Mouse (Mus musculus) adrenal gland, postnatal 10 days (tissue): ENCODE measurements around the gene Ankrd34b. TPM values are rescaled to one million over a fixed set of nuclear protein-coding genes. Genes with fewer than 3 reads are reported as not detected.

Experiments
- DNase-seq: peaks from one replicate; pipeline ENCODE4 v3.0.0; 2021; ENCODE audit warnings: mixed read lengths
- long read RNA-seq, 2 experiments: library from polyadenylated mRNA; stranded (forward); transcript quantifications; one replicate each; pipeline ENCODE4 v2.0.0; 2021
- total RNA-seq, 2 experiments: library from RNA; stranded (reverse); gene quantifications; 2 replicates each; pipeline ENCODE4 v1.2.3; 2021

The Ankrd34b gene
- under 1 TPM; 0.39 to 0.42 TPM for total RNA-seq
- long read RNA-seq, experiment 1 = 0 reads
- long read RNA-seq, experiment 2 = 0 reads

DNA sequence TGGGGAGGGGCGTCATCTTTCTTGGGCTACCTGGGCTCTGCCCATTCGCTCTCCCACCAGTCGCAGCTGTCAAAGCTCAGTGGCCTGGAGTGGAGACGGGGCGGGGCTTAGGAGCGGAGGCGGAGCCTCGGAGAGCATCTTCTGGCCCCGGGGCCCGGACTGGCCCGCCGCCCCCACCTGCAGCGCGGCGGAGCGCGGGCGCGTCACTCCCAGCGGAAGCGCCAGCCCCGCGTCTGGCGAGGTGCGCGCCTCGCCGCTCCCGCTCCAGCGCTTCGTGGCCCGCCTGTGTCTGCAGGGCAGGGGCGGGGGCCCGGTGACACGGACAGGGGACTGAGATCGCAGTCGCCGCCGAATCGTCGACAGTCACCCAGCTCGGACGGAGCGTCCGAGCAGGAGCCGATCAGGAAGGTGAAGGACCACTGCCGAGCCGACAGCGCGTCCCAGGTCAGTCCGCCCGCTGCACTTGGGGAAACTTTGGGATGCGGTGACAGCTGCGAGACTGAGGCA is at the start of gene Ankrd34b:
Gene Ankrd34b, plus strand, starts transcription at position 139 of the 507 bp plus-strand sequence.
- peak; percentile 52 for DNase-seq

DNA sequence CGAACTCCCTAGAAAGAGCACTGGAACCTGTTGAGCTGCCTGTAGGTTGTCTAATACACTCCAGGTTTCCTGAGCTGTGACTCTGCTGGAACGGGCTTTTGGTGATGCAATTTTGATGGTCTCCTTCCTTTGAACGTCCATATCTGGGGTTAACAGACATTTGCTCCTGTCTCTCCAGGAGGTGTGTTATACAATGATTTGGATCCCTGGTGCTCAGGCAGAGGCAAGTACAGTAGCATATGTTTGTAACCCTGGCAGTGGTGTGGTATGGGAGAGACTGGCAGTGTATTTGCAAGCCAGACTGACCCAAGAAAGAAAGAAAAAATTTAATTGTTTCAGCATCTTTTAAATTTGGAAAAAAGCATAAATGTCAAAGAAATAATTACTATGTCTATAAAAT is 38.3 kb upstream of the Ankrd34b start:
- no peak for DNase-seq

DNA sequence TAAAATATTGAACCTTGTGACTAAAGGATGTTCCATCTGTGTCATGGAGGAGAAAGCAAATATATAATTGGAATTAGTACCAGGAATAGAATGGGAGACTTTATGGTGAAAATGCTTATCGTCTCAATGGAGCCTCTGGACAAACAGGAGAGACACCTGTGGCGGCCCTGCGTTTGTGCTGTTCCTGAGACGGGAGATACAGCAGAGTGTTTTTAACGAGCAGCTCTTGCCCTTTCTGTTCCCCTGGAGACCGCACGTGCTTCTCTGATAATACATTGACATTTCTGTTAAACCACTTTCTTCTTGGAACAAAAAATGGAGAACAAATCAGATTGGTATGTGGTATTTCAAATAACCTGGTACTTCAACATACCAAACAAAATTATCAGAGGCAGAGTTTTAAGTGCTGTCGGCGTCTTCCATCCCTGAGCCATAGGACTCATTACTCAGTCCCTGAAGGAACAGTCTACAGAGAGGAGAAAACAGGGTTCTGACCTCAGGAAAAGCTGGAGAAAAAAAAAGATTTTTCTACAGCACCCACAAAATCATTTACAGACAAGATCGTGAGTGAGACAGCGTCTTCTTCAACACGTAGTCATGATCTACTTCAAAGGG is 32.5 kb upstream of the Ankrd34b start:
- no peak for DNase-seq

DNA sequence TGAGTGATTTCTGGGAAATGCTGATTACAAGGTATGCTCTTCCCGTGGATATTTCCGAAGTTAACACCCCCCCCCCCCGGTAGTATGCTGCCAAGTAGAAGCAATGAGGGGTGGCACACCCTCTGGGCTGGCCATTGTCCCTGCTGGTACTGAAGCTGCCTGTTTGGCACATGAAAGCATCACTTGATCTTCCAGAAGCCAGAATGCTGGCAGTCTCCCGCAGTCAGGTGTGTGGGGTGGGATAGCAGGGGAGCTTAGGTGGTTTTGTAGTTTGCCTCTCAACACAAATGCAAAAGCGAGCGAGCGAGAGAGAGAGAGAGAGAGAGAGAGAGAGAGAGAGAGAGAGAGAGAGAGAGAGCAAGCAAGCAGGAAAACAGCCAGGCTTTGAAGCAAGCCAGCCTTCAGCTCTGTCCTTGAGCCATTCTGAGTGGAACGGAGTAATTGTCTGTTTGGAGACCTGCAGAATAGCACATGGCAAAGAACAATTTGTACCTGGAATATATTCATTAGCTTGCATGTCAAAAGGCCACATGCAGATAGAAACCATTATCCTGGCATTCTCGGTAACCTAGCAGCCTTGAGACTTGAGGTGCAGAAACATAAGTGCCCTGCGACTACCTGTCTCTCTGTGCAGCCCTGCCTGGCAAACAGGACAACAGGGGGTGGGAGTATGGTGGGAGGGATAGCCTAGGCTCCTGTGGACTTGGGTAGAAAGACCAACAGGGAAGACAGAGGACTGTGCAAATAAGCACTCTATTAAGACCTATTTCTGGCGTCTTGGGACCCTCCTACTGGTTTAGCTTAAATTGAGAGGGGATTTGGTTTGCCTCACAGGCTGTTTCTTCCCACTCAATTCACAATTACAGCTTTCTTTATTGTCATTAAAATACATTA is 27.0 kb upstream of the Ankrd34b start:
- peak; percentile 18 for DNase-seq

DNA sequence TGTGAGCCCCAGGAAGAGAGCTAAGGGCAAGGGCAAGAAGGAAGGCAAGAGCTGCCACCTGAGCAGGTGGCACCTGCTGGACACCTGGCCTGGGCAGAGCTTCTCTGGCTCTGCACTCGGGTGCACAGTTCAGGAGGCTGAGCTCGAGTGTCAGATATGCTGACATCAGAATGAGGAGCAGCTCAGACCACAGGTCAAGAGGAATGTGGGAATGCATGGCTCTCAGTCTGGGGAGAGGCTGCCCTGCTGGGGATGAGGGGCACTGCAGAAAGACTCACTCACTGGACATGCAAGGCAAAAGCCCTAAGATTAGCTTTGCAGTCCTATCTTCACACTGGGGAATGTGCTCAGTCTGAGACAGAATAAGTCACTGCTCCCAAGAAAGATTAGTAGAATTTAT is 23.6 kb upstream of the Ankrd34b start:
- DNase-seq = no peak

DNA sequence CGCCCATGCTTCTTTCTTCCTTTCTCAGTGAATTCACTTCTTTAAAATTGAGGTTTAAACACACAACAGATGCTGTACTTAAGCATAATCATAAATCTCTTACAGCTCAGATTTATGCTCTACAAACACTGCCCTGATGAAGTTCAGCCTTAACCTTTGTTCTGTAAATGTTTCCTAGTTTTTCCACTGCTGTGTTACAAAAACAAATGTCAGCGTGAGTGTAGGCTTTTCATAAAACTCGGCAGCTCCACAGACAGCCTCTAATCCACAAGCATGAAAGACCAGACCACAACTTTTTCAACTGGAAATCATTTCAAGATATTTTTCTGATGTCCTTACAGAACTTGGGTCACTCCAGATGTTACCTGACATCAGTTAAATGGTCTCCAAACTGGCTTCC is 22.2 kb upstream of the Ankrd34b start:
- no peak for DNase-seq

DNA sequence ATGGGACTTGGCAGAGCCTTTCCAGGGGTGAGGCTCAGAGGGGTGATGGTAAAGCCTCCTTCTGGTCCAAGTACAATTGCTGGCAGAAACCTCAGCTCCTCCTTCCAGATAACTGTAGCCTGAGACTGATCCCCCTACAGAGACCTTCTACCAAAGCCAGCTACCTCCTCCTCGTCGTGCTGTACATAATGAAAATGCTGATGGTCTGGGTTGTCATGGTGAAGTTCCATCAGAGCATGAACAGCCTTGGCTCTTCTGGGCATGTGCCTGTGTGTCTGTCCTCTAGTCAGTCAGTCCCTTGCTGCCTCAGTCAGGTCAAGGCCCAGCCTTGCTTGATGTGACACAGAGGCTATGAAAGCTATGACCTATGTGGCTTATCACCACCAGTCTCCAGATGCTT is 15.2 kb upstream of the Ankrd34b start:
- DNase-seq = peak; percentile 10

DNA sequence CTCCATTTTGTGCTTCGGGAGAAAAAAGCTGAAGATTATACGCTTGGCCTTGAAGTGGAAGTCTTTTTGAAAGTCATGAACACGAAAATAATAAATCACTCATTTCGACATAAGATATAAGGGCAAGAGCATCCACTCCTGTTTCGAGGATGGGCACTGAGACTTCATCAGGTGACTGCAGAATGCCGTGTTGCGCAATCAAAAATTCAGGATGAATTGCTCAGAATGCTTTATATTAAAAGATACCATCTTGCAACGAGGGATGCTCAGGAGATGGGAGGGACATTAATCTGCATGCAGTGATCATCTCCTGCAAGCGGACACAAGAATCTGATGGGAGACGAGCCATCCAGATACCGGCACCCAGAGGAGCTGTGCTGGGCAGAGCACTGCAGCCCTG is 6.1 kb upstream of the Ankrd34b start:
- no peak for DNase-seq

DNA sequence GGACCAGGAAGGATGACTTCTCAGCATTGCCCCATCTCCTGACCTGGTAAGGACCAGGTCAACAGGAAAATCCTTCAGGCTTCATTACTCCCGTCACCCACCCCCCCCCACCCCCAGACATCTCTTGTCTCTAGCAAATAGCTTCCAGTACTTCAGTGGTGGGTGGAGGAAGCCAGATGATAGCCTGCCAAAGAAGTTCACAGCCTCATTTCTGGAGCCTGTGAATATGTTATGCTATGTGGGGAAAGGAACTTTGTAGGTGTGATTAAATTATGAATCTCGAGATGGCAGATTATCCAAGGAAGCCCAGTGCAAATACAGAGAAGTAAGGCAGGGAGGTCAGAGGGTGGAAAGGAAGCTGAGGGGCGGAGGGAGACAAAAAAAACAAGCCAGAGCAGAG is 2.0 kb upstream of the Ankrd34b start:
- no peak for DNase-seq

DNA sequence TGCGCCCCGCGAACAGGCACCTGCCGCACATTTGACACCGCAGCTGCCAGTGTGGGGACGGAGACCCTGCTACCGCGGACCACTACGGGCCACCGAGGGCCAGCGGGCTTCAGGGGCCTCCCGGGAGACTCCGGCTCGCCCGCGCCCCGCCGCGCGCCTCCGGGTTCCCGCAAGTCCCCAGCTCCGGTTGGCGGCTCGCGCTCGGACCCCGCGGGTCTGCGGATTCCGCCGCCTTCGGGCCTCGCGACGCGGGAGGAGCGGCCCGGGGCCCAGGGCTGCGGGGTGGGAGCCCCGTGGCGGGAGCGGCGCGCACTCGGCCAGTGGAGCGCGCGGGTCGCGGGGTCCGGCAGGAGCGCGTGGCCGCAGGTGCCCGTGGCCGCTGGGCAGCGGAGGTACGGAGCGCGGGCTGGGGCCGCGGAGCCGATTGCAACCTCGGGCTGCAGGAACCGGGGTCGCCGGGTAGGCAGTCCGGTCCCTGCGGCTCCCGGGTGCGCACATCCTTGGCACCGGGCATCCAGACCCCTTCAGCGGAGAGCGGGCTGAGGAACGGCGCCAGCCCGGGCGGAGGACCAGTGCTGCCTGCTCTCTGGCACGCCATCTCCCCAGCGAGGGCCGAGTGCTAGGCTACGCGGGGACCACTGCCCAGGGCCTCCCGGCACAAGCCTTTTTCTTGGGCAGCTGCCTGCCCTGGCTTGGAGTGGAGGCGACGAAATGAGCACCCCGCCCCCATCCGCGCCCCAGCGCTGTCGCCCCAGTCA is 777 bp downstream of the Ankrd34b start:
- peak; percentile 21 for DNase-seq

DNA sequence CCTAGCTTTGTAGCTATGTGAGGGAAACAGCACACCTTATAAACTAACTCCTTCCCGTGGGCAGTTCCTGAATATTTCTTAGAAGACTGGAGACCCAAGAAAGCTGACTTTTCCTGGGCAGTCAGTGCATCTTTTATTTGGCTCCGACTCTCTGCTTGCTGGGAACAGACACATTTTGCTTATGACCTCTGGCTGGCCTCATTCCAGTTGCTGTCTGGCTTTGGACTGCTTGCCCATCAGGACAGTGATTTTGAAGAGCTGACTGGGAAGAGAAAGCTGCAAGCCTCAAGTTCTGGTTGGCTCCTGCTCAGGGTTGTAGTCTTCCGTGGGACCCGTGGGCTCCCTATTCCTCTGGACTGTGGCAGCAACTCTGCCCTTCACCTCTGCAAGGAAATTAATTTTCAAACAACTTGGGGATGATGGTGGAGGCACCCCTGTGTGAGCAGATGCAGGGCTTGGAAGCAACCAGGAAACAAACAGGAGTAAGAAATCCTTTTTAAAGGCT is 1.7 kb downstream of the Ankrd34b start:
- DNase-seq = peak; percentile 25

DNA sequence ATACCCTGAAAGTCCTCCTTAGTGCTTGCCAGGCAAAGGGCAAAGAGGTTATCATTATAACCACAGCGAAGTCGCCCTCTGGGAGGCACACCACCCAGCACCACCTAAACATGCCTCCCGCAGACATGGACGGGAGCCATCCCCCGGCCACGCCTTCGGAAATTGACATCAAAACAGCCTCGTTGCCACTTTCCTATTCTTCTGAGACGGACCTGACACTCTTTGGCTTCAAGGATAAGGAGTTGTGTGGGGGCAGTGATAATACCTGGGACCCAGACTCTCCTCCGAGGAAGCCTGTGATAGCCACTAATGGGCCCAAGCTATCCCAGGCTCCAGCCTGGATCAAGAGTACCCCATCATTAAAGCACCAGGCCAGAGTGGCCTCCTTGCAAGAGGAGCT is 13.0 kb downstream of the Ankrd34b start:
- no peak for DNase-seq

DNA sequence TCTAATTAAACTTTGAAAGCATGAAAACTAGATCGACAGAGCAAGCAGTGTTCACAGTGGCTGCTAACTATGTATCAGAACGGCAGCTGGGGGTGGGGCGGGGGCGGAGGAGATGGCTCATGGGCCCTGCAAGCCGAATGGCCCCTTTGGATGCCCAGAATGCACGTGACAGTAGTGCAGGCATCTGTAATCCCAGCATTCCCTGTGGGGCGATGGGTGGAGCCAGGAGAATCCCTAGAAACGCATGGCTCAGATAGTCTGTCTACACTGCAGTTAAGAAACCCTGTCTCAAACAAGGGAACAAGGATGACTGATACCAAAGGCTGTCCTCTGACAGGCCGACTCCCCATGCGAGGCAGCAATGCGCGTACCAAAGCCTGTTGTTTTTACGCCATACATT is 14.6 kb downstream of the Ankrd34b start:
- DNase-seq = no peak

DNA sequence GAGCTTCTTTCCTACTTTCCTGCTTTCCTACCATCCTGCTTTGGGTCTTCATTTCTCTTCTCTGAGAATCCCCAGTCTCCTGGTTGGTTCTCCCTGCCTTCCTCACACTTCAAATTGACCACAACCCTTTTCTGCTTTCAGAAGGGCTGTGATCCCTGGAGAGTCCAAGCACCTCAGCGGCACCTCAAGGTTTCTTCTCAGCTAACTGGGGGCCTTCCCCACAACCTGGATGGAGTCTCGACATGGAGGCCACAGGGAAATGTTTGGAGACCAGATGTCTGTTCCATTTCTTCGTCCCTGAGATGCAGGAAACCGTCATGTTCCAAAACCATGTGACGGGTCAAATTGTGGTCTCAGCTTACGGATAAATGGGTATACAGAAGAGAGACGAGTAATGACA is 21.2 kb downstream of the Ankrd34b start:
- DNase-seq = no peak

DNA sequence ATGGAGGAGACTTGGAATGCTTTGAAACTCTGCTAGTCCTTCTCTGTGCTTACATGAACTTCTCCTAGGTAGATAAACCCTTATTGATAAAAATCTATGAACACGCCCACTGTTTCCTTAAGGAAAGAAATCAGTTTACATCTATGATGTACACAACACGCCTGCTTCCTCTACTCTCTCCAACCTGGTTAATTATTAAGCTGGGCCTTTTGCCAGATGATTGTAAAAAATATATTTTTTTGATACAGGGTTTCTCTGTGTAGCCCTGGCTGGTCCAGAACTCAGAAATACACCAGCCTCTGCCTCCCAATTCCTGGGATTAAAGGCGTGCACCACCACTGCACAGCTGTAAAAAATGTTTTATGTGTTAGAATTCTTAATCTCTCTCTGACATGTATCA is 39.0 kb downstream of the Ankrd34b start:
- DNase-seq = no peak

DNA sequence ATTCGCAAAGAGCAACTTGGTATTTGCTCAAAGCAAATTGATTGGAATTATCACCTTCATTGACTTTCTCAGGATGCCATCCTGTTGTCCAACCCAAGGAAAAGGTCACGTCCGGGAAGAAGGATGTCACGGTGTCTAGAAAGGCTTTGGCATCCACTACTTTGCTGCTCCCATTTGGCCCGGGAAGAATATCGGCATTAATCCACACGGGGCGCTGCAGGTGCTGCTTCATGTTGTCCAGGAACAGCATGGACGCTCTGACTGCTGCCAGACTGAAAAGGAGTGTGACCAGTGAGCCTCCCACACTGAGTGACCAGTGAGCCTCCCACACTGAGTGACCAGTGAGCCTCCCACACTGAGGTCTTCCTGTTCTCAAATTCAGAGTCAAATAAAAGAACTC is 42.2 kb downstream of the Ankrd34b start:
- no peak for DNase-seq

DNA sequence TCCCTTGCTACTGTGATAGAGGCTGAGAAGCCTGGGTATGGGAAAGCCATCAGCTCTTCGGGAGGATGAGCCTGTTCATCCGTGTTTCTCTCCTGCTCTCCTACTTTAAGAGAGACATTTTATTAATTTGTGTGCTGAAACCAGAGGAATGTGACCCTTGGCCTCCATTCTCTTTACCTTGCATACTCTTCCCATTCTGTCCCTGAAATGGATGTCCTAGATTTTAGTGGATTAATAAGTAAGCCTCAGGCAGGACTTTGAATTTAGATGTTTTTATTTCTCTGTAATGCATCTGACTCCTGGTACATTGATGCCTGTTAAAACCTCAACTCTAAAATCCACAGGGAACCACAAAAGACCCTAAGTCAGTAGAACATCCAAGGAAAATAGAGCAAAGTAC is 43.7 kb downstream of the Ankrd34b start:
- no peak for DNase-seq

DNA sequence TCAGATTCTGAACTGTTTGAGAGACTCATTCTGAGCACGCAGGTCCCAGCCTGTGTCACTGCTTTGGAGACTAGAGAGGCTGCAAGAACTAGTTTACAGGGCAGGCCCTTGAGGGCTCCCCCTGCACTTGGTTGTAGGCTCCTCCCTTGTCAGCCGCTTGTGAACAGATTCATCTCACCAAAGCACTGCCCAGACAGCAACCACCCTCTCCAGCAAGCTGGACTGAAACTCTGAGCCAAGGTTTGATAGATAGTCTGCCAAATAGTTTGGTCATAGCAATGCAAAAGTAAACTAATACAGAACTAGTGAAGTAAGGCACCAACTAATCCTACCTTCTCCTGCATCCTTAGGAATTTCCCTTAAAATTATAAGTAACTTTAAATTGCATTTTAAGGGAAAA is 44.5 kb downstream of the Ankrd34b start:
- no peak for DNase-seq

DNA sequence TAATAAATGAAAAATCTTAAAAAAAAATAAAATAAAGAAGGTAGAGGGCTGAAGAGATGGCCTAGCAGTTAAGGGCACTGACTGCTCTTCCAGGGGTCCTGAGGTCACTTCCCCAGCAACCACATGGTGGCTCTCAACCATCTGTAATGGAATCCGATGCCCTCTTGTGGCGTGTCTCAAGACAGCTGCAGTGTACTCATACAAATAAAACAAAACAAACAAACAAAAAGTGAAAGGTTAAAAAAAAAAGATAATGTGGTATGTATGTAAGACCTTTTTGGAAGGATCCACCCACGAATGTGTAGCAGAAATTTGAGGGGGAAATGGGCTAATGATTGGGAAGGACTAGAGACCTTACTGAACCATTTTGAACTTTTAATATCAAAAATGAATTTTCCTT is 57.7 kb downstream of the Ankrd34b start:
- peak; percentile 64 for DNase-seq

DNA sequence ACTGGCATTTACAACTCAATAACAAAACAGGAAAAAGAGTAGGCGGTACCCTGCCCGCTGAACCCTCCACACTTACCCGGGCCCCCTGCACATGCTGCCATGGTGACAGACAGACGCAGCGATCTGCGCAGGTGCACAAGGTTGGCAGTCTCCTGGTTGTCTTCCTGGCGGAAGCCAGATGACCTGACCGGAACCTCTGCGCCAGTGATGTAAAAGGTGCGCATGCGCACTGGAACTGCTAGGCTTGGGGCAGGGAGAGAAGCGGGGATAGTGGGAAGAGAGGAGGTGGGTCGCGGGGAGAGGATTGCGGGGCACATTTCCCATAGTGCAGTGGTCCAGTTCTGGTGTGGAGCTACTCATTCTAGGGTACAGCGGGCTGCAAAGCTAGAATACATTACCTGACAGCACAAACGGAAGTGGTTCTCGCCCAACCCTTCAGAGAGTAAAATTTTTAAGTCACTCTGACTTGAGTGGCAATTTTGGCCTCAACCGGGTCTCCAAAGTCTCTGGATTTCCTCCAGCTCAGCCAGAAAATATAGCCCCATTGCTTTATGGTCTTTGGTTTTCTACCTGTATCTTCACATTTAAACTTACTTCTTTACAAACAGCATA is 58.3 kb downstream of the Ankrd34b start, which contains the start of gene Fam151b:
Gene Fam151b, minus strand, starts transcription at position 164 of the 612 bp plus-strand sequence.
- DNase-seq = peak; percentile 94

DNA sequence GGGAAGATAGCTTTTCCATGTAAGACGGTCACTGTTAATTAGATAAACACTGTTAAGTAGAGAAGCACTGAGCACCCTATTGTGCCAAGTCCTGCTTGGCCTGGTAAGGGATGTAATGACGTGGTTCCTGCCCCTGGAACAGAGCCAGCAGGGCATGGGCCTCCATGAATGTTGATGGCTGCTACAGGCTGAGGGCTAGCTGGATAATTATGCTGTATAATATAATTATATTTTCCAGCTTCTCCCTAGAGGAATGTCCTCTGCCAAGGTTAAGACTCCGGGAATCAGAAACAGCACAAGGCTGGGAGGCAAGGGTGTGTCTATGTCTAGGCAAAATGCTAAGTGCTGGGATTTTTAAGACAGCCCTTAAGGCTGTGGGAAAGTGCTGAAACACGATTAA is 65.1 kb downstream of the Ankrd34b start:
- peak; percentile 46 for DNase-seq
